Mouse (Mus musculus) intestine, postnatal 0 days (tissue): ENCODE data around the gene Shtn1. TPM values are rescaled to one million over a fixed set of nuclear protein-coding genes. Genes with fewer than 3 reads are reported as not detected.

ENCODE experiments used
- ATAC-seq: fragments of 200-750 bp; cut with Nextera tagmentation; 2 replicates; pipeline ENCODE4 v1.8.0; 2017; ENCODE audit warnings: mild to moderate bottlenecking, moderate TSS enrichment, moderate library complexity
- H3K27ac ChIP-seq: fragments of 300-500 bp; sonication (generic); 2 replicates; pipeline ENCODE4 v1.5.1; 2014; ENCODE audit warnings: mild to moderate bottlenecking, low read depth, low read length, moderate library complexity
- H3K27me3 ChIP-seq: fragments of 300-500 bp; sonication (generic); replicated peaks from 2 replicates; pipeline ENCODE4 v1.6.1; 2014; ENCODE audit warnings: low read length, mixed read lengths; ENCODE audit not compliant: control insufficient read depth, insufficient read depth
- H3K36me3 ChIP-seq: fragments of 300-500 bp; sonication (generic); 2 replicates; pipeline ENCODE4 v1.6.1; 2014; ENCODE audit warnings: mild to moderate bottlenecking, moderate library complexity; ENCODE audit not compliant: control insufficient read depth, insufficient read depth
- H3K4me1 ChIP-seq: fragments of 300-500 bp; sonication (generic); replicated peaks from 2 replicates; pipeline ENCODE4 v1.6.1; 2014; ENCODE audit warnings: antibody characterized with exemption, low read length, mixed read lengths; ENCODE audit not compliant: control insufficient read depth, insufficient read depth
- H3K4me2 ChIP-seq: fragments of 300-500 bp; sonication (generic); replicated peaks from 2 replicates; pipeline ENCODE4 v1.6.1; 2014; ENCODE audit warnings: low read depth, mild to moderate bottlenecking, moderate library complexity
- H3K4me3 ChIP-seq: fragments of 300-500 bp; sonication (generic); 2 replicates; pipeline ENCODE4 v1.5.1; 2014; ENCODE audit warnings: low read depth, low read length
- H3K9ac ChIP-seq: fragments of 300-500 bp; sonication (generic); 2 replicates; pipeline ENCODE4 v1.6.1; 2014; ENCODE audit warnings: mild to moderate bottlenecking, low read depth, low read length
- H3K9me3 ChIP-seq: fragments of 300-500 bp; sonication (generic); 2 replicates; pipeline ENCODE4 v1.6.1; 2016; ENCODE audit warnings: mixed run types; ENCODE audit not compliant: control insufficient read depth
- CTCF ChIP-seq: sonication (generic); IDR thresholded peaks from 2 replicates; pipeline ENCODE4 v1.5.1; 2016; ENCODE audit warnings: low read depth, mild to moderate bottlenecking, control low read depth, antibody characterized with exemption, moderate library complexity
- WGBS: fragments of 180-500 bp; shearing (Covaris S2); extraction: QIAGEN DNeasy Blood & Tissue Kit; methylation state at CpG from one replicate; pipeline ENCODE4 v1.1.7; 2014; 5-methylcytosine and 5-hydroxymethylcytosine counted together
- polyA plus RNA-seq: library from polyadenylated mRNA; unstranded; fragments of >200 nt; fragmentation: Nextera tagmentation; extraction: Ambion mirVana; gene quantifications from 2 replicates; pipeline ENCODE4 v1.2.1, GENCODE M21; 2015

Shtn1 gene
- polyA plus RNA-seq: 11.0 and 11.8 TPM in 2 replicates

DNA sequence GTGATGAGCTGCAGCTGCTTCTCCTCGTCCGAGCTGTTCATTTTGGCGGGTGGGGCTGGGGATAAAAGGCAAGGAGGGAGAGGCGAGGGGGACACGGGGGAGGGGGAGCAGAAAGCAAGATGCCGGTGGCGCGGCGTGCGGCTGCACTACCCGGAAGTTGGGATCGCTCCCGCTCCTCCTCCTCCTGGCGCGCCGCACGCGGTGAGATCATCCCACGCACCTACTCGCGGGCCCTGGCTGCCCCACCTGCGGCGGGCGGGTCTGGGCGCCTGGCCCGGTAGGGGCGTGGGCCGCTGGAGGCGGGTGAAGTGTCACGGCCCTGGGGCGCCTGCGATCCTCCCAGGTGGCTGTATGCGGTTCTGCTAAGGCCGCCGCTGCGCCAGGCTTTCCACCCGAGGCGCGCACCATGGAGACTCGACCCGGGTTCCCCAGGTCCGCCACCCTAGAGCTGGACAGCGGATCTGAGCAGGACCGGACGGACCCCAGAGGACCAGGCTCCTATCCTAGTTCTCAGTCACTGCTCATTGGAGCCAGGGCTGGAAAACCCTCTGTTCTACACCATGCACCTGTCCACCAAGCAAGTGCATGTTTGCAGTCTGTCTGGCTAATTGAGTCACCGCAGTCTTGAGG is at the start of gene Shtn1:
Shtn1 (minus strand) TSS at position 629 of the 630 bp plus-strand sequence.
- WGBS: under 1% methylated on average over 45 of the region's 46 CpGs
- H3K27ac ChIP-seq: peak within 1 kb of the TSS; percentile 64; the same call in 1 of the 2 replicates
- H3K4me3 ChIP-seq: peak within 1 kb of the TSS; percentile 65

DNA sequence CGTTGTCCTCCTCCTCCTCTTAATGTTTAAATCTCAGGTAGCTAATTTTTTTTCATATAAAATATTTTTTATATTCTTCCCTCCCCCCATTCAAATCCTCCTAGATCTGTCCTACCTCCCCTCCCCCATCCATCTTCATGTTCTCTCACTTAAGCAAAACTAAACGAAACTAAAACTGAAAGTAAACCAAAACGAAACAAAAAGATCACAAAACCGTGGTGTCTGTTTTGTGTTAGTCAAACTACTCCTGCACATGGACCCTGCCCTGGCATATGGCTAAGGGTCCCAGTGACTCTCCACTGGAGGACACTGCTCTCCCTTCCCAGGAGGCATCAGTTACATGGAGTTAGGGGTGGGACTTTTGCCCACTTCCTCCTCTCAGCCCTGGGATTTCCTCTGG is 38.3 kb upstream of the Shtn1 start:
- H3K27ac ChIP-seq: no peak overlapping the region
- peak; percentile 47; the same call in 1 of the 2 replicates for ATAC-seq
- WGBS: 38% methylated on average over 4 of the region's 4 CpGs
- no peak overlapping the region for H3K9ac ChIP-seq
- TF ChIP-seq CTCF: no peak
- H3K4me3 ChIP-seq: peak overlapping the region; percentile 26; the same call in 1 of the 2 replicates
- H3K9me3 ChIP-seq: no peaks in the 10 kb centered on the region; the same call in 1 of the 2 replicates
- no peaks in the 10 kb centered on the region for H3K36me3 ChIP-seq
- H3K4me2 ChIP-seq: peak overlapping the region; percentile 54
- no peaks in the 10 kb centered on the region for H3K27me3 ChIP-seq
- H3K4me1 ChIP-seq: no peaks in the 10 kb centered on the region

More for the DNA sequence above, at the start of gene Shtn1:
- Histone ChIP-seq H3K4me1 (no peaks in the 10 kb centered on the region; the same call in none of the 2 replicates), H3K9me3 (no peaks in the 10 kb centered on the region), H3K9ac (peak within 1 kb of the TSS; percentile 68), H3K4me2 (peak within 1 kb of the TSS; percentile 95), H3K36me3 (no peaks in the 10 kb centered on the region), H3K27me3 (peaks cover 2% of the 10 kb centered on the region; the same call in 1 of the 2 replicates)
- ATAC-seq: peak; percentile 93
- no peak for TF ChIP-seq CTCF

DNA sequence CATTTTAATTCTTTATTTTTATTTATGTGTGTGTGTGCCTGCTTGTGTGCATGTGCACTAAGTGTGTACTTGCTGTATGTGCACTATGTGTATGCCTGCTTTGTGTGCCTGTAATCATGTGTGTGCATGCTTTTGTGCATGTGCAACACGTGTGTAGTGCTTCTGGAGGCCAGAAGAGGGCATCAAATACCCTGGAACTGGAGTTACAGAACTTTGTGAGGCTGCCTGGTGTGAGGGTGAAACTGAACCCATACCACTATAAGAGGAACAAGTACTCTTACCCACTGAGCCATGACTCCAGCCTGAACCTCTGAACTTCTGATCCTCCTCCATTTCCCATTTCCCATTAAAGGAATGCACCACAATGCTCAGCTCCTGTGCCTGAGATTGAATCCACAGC is 34.0 kb upstream of the Shtn1 start:
- no peak overlapping the region for H3K9ac ChIP-seq
- H3K27me3 ChIP-seq: no peaks in the 10 kb centered on the region
- ATAC-seq: no peak
- H3K4me2 ChIP-seq: no peak overlapping the region
- no peak for TF ChIP-seq CTCF
- H3K4me1 ChIP-seq: no peaks in the 10 kb centered on the region
- no peaks in the 10 kb centered on the region; the same call in 1 of the 2 replicates for H3K9me3 ChIP-seq
- no peak overlapping the region for H3K27ac ChIP-seq
- no peaks in the 10 kb centered on the region for H3K36me3 ChIP-seq
- WGBS: 34% methylated on average over 1 of the region's 1 CpGs
- no peak overlapping the region for H3K4me3 ChIP-seq

DNA sequence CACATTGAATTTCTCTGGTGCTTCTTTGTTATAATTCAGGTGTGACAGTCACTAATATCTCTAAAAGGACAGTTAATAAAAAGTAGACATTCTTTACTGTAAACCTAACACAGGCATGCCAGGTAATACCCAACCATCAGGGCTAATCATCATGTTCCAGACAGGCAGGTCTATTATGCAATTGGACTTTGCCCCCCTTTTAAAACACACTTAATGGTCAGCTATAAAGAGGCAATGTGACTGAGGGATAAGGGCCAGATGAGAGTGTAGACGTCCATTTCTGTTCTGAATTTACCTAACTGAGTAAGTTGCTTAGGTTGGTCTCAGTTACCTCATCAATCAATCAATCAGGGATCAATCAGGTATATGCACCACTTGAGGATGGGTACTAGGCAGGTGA is 22.4 kb upstream of the Shtn1 start:
- Histone ChIP-seq H3K4me1 (peaks cover 3% of the 10 kb centered on the region; the same call in 1 of the 2 replicates), H3K9me3 (0 out of 2 replicates have a peak, but pooled peaks cover 5% of the 10 kb centered on the region), H3K27ac (peak overlapping the region; percentile 50; the same call in 1 of the 2 replicates), H3K36me3 (no peaks in the 10 kb centered on the region), H3K4me2 (no peak overlapping the region), H3K9ac (no peak overlapping the region), H3K4me3 (no peak overlapping the region), H3K27me3 (no peaks in the 10 kb centered on the region)
- no peak for TF ChIP-seq CTCF
- 37% methylated on average over 1 of the region's 1 CpGs for WGBS
- ATAC-seq: peak; percentile 88

DNA sequence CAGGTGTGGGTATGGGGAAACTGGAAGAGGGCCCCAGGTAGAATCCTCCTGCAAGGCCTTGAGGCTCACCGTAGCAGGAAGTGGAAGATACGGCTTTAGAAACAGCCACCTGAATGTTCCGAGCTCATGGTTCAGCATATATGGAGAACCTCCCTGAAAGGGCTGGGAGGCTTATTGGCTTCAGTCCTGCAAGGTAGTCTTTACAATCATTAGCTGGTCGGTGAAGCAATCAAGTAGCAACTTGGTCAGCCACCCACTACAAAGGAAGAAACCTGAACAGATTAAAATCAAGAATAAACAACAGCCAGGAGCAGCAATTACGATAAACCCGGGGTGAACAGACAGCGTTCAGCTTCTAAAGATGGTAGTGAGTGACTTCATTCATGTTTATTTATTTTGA is 16.4 kb upstream of the Shtn1 start:
- 44% methylated on average over 7 of the region's 7 CpGs for WGBS

DNA sequence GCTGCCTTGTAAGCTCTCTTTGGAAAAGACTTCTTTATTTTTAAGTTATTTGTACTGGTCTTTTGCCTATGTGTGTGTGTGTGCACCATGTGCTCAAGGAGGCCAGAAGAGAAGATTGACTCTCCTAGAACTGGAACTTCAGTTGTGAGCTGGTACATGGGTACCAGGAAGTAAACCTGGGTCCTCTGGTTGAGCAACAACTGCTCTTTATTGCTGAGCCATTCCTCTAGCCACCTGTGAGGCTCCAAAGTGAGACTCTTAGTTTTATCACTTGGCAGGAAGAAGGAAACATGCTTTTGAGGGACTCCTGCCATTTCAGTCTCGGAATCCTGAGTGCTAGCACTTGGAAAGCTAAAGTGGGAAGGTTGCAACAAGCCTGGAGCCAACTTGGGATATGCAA is 14.4 kb upstream of the Shtn1 start:
- no peak for TF ChIP-seq CTCF
- peak; percentile 73 for ATAC-seq
- 28% methylated on average over 1 of the region's 1 CpGs for WGBS
- Histone ChIP-seq H3K4me3 (no peak overlapping the region), H3K9ac (no peak overlapping the region), H3K27ac (no peak overlapping the region), H3K9me3 (no peaks in the 10 kb centered on the region), H3K36me3 (no peaks in the 10 kb centered on the region), H3K27me3 (no peaks in the 10 kb centered on the region), H3K4me2 (no peak overlapping the region), H3K4me1 (no peaks in the 10 kb centered on the region)

More for the DNA sequence above, 16.4 kb upstream of the Shtn1 start:
- Histone ChIP-seq H3K4me2 (no peak overlapping the region), H3K9me3 (no peaks in the 10 kb centered on the region), H3K36me3 (no peaks in the 10 kb centered on the region), H3K9ac (no peak overlapping the region), H3K4me1 (no peaks in the 10 kb centered on the region; the same call in 1 of the 2 replicates), H3K27ac (peak overlapping the region; percentile 17; the same call in 1 of the 2 replicates), H3K4me3 (no peak overlapping the region), H3K27me3 (no peaks in the 10 kb centered on the region)
- TF ChIP-seq CTCF: no peak
- ATAC-seq: 0 out of 2 replicates have a peak, but pooled peaks have one; percentile 28
